Mouse (Mus musculus) R1 (cell line): ENCODE measurements at regions not wholly inside any gene's neighbourhood (a gene's known extent, or its start where the extent isn't known, plus 50 kb on each side); places are given as distances from the start of the nearest gene placed in this dataset.
A peak's percentile ranks its signal among the peaks of the same experiment; 100 is the strongest.

Source experiments
- DNase-seq: peaks from one replicate; pipeline ENCODE4 v3.0.0-alpha.2; 2018; ENCODE audit warnings: low read depth, low spot score

DNA sequence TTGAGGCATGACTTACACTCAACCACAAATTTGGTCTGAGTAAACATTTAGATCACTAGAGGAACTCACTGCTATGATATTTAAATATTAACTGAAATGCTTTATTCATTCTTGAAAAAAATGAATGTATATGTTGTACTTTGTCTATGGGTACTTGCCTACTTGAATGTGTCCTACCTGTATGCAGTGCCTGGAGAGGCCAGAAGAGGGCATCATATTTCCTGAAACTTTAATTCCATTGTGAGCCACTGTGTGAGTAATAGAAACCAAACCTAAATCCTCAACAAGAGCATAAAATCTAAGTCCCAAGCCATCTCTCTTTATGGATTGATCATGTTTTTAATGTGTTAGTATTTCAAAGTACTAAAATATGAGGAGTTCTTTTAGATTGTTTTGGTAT lies 1252.4 kb upstream of the Lrrtm3 start:
- DNase-seq = peak; percentile 55

DNA sequence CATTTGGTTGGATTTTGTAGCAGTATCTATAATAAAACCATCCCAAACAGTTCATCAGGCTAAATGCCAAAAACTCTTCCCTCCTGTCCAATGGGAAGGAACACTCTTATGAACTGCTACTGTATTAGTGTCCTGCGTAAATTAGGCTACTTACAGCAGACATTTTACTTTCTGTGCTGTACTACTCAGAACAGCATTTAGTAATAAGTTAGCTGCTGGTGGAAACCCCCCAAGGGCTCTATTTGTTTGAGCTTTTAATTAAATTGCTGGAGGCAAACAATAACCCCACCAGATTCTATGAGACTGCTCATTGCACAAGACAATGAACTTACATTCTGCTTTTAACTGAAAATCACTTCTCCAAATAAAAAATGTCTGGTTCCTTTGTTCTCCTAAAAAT lies 1240.3 kb upstream of the Lrrtm3 start:
- DNase-seq = no peak

DNA sequence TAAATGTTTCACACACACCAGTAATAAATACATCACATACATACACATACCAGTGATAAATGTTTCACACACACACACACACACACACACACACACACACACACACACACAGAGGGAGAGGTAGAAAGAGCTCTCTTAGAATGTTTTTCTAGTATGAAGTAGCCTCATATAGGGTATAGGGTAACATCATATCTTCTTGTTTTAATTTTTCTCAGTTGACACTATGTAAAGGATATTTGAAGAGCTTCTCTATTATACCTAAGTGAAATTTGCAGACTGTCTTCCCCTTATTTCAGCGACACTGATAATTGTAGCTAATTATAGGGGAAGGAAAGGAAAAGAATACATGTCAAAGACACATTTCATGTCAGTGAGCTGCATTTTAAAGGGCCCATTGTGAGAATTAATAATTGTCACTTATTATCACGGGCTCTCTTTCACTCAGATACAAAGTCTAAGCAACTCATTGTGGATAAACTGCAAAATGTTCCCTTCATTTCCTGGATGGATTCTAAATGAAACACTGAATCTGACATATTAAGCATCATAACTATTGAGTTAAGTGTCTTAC lies 1234.8 kb upstream of the Lrrtm3 start:
- no peak for DNase-seq

DNA sequence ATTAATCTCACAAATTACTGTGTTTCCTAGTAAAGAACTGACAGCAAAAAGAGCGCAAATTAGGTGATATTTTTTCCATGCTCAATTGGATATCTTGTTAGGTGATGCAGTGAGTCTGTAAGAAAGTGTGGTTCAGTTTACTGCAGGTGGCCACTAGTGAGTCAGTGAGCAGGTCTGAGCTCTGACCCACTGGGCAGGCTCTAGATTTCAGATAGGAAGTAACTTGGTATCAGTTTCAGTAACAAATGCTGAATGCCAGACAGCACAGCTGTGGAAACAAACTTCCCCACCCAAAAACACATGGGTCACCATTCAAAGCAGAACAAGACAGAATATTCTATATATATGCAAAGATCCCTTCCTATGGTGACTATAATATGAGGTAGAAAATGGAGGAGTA lies 1208.2 kb upstream of the Lrrtm3 start:
- DNase-seq = no peak
